Mouse (Mus musculus) embryo, embryonic 9.5 days (tissue): Measurements from ENCODE around the gene Brd3.

Experiments
- DNase-seq: peaks from one replicate; pipeline ENCODE4 v3.0.0-alpha.2; 2017; ENCODE audit errors: extremely low spot score

Gene Brd3

DNA sequence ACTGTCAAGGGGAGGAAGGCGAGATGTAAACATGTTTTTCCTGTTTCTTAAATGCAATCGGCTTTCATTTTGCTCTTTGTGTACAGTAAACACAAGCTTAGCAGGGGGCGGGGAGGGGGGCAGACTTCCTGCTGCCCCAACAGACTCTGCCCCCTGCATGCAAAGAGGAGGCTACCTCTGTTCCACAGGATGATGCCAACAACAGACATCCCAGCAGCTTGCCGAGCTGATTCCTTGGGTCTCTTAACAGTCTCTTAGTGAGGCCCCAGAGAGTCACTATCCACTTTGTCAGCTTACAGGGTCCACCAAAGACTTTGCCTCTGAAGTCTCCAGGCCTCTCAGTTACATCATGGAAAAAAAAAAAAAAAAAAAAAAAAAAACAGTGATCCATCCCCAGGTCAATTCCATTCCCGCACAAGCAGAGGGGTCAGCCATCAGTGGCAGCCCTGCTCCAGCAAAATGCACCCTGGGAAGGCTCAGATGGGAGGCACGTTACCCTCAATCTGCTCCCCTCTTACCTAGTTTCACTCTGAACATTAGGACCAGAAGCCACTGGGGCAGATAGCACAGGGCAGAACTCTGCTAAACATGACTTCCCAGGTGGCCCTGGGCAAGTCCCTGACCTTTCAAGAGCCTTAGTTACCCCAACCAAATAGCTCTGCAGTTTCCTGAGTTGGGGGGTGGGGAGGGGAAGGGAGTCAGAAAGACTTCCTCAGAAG lies 102.9 kb downstream of the Brd3 start:
- DNase-seq: no peak

- DNase-seq: no peak
These were observed 105.9 kb downstream of the Brd3 start for GRCm38 (mm10) chr2:27401544-27401943.

GRCm38 (mm10) chr2:27400083-27400482 lies 107.4 kb downstream of the Brd3 start:
- DNase-seq: no peak

GRCm38 (mm10) chr2:27396656-27397440 lies 110.6 kb downstream of the Brd3 start:
- no peak for DNase-seq
